Mouse (Mus musculus): ENCODE measurements around the gene Smim23.

The Smim23 gene

GRCm38 (mm10) chr11:32781633-32782404 lies 42.6 kb downstream of the Smim23 start:
- no peak for DNase-seq (ENCODE audit: low read depth, low spot score)

DNA sequence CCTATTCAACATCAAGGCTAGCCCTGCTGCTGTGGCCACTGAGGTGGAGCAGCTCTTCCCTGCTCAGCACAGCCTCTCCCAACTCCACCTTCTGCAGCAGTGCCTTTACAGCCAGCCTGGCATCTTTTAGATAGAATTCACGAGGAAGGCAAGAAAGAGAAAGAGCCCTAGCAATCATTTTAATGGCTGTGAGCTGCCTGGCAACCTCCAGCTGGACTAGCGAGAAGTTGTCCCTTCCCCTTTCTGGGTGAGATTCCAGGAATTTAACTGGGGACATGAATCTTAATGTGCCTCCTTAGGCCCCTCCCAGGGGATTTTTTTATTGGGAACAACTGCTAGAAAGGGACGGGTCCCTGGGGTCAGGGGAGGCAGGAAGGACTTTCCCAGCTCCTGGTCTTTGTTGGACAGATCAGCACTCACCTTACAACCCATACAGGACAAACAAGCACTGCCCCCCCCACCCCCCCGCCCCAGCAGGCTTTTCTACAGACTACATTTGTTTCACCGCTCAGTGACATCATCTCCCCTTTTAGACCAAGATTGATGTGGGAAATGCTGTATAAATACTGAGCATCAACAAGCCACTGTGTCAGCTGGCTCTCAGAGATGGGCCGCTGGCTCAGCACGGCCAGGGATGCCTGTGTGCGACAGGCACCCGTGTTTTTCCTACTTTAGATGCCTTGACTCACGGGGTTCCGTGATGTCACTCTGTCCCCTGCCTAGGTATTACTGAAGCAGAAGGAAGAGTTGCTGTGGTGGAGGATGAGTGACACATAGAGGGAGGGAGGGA lies 43.5 kb downstream of the Smim23 start:
- no peak for DNase-seq (ENCODE audit: low read depth, low spot score)

DNA sequence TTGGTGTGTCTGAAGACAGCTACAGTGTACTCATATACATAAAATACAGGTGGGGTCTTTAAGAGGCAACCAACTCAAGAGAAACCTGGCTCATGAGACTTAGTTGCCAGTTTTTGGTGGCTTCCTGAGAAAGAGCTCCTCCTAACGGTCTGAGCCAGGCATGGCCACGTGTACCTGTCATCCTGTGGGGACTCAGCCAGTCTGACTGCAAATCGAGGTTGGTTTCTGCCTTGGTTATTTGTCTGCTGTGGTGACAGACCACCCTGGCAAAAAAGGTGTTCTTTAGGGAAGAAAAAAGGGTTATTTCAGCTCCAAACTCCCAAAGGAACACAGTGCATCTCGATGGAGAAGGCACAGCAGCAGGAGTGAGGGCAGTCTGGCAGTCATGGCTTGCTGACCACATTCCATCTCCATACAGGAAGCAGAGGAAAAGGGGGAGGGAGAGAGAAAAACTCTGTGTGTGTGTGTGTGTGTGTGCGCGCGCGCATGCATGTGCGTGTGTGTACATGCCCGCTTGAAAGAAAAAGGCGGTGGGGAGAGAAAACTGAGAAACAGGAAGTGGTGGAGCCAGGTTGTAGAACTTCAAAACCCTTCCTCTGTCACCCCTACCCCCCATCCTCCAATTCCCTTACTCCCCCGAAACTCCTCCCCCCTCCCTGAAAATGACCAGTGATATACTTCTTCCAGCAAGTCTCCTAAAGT lies 55.6 kb downstream of the Smim23 start:
- DNase-seq (ENCODE audit: low read depth, low spot score), result peak; percentile 13
